Mouse (Mus musculus): ENCODE measurements around the gene Tex14.

DNA sequence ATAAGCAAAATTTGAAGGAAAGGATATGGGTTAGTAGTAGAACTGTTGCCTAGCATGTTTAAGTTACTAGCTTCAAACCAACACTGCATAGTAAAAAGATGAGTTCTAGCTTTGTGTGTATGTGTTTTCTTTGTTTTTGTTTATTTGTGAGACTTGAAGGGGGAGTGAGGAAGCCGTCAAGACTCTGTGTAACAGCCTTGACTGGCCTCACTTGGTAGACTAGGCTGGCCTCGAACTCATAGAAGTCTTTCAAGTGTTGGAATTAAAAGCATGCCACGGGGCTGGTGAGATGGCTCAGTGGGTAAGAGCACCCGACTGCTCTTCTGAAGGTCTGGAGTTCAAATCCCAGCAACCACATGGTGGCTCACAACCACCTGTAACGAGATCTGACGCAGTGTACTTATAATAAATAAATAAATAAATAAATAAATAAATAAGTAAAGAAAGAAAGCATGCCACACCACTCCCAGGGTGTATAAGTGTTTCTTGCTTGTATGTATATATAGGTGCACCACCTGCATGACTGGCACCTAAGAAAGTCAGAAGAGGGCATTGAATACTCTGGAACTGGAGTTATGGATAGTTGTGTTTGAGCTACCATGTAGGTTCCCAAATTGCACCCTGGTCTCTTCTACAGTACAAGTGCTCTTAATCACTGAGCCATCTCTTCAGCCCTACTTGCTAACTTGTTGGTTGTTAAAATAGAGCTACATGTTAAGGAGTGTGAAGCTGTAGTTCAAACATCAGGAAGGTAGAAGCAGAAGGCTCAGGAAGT, 18.9 kb downstream of the Tex14 start:
- TF ChIP-seq CTCF (IDR thresholded peaks at IDR 0.05; ENCODE audit: extremely low read depth, insufficient read depth, low read length): no peak
- TF ChIP-seq POLR2A (IDR thresholded peaks at IDR 0.05; ENCODE audit: extremely low read depth, insufficient read depth, low read length): no peak

Measured in cortical plate, adult 2 months (tissue).